ENCODE assay signal across 9 mouse cellular contexts in genomic region chr9:55232586-55232985, GRCm38 (mm10).
"Had no signal": no experiment of that assay in that cellular context is flagged by ENCODE, and none has a peak within 500 bp of the region (broad histone marks: within the 10 kb centered on the region; RNA-seq: fewer than 3 reads in every experiment).

No protein-coding gene starts in this region.

- ATAC-seq: midbrain, embryonic 16.5 days had no signal

- H3K27me3 ChIP-seq: limb, embryonic 15.5 days; midbrain, embryonic 12.5 days; neural tube, embryonic 13.5 days had no signal

- H3K4me1 ChIP-seq: limb, embryonic 15.5 days; midbrain, embryonic 12.5 days; neural tube, embryonic 13.5 days had no signal

- H3K9me3 ChIP-seq: limb, embryonic 15.5 days; midbrain, embryonic 12.5 days; neural tube, embryonic 13.5 days had no signal

- H3K4me2 ChIP-seq: limb, embryonic 15.5 days; midbrain, embryonic 12.5 days; neural tube, embryonic 13.5 days had no signal

- H3K4me3 ChIP-seq: limb, embryonic 15.5 days; midbrain, embryonic 12.5 days; neural tube, embryonic 13.5 days had no signal

- DNase-seq: layer of hippocampus, adult 9-11 months; layer of hippocampus, postnatal 36 days; right cerebral cortex, postnatal 14 days; thymus, postnatal 36 days had no signal

- H3K9ac ChIP-seq: limb, embryonic 15.5 days; liver, embryonic 14.5 days; midbrain, embryonic 12.5 days; neural tube, embryonic 13.5 days had no signal

- H3K36me3 ChIP-seq: limb, embryonic 15.5 days; midbrain, embryonic 12.5 days; neural tube, embryonic 13.5 days had no signal

- H3K27ac ChIP-seq: limb, embryonic 15.5 days; liver, embryonic 14.5 days; midbrain, embryonic 12.5 days; neural tube, embryonic 13.5 days had no signal
